In the genomic region with DNA sequence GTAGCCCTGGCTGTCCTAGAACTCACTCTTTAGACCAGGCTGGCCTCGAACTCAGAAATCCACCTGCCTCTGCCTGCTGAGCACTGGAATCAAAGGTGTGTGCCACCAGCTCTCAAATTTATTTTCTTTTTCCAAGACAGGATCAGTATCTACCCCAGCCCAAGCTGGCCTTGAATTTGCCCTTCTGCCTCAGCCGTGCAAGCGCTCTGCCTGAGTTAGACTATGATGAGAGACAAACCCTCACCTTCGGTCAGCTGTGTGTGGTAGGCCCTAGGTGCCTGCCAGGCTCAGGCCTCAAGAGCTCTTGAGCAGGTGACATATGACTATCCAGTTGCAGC, we compare ENCODE assay signal across 23 mouse cellular contexts. TPM values are rescaled to one million over a fixed set of nuclear protein-coding genes. Genes with fewer than 3 reads are reported as not detected.
DNase-seq lines count a peak whose midpoint lies in the region; ATAC-seq and TF ChIP-seq lines count a peak whose summit lies in the region.
"Had no signal": no experiment of that assay in that cellular context is flagged by ENCODE, and none has a peak within 500 bp of the region (broad histone marks: within the 10 kb centered on the region; RNA-seq: fewer than 3 reads in every experiment).

No protein-coding gene starts in this region.

- peak overlapping the region; percentile 78 for H3K27ac ChIP-seq in heart, embryonic 16.5 days (ENCODE audit: low read length)
- 0 out of 2 replicates have a peak overlapping the region, but pooled peaks have one; percentile 99 for H3K27ac ChIP-seq in liver, postnatal 0 days (ENCODE audit: low read depth)
- H3K27ac ChIP-seq: hindbrain, embryonic 10.5 days; midbrain, embryonic 15.5 days; stomach, embryonic 15.5 days had no signal

- H3K27me3 ChIP-seq in heart, embryonic 16.5 days (ENCODE audit: control insufficient read depth, insufficient read depth, low read length), result no peaks in the 10 kb centered on the region
- H3K27me3 ChIP-seq in megakaryocyte, embryonic 14.5 days (replicated peaks), result no peaks in the 10 kb centered on the region
- no peaks in the 10 kb centered on the region for H3K27me3 ChIP-seq in liver, postnatal 0 days (ENCODE audit: insufficient read depth, low read length)
- H3K27me3 ChIP-seq: kidney, embryonic 15.5 days; midbrain, embryonic 15.5 days; stomach, embryonic 15.5 days had no signal

- ATAC-seq in heart, embryonic 16.5 days (replicated peaks; ENCODE audit: extremely low read depth, insufficient read depth, low FRiP score), result no peak
- no peak for ATAC-seq in megakaryocyte, adult 5-6 weeks (ENCODE audit: poor library complexity, severe bottlenecking)
- ATAC-seq in liver, postnatal 0 days, result no peak
- ATAC-seq: forebrain, embryonic 14.5 days; midbrain, embryonic 15.5 days had no signal

- H3K36me3 ChIP-seq in heart, embryonic 16.5 days (ENCODE audit: control insufficient read depth, insufficient read depth), result peaks cover 16% of the 10 kb centered on the region
- H3K36me3 ChIP-seq in megakaryocyte, embryonic 14.5 days (replicated peaks; ENCODE audit: low read length), result peaks cover 68% of the 10 kb centered on the region
- peaks cover 33% of the 10 kb centered on the region for H3K36me3 ChIP-seq in liver, postnatal 0 days (replicated peaks; ENCODE audit: insufficient read depth, low read length)
- H3K36me3 ChIP-seq: midbrain, embryonic 15.5 days had no signal

- no peaks in the 10 kb centered on the region for H3K9me3 ChIP-seq in heart, embryonic 16.5 days (replicated peaks; ENCODE audit: control insufficient read depth, low read length)
- no peaks in the 10 kb centered on the region for H3K9me3 ChIP-seq in megakaryocyte, embryonic 14.5 days
- no peaks in the 10 kb centered on the region for H3K9me3 ChIP-seq in liver, postnatal 0 days (ENCODE audit: low read length)
- H3K9me3 ChIP-seq: hindbrain, embryonic 10.5 days; kidney, embryonic 15.5 days; midbrain, embryonic 15.5 days; stomach, embryonic 15.5 days had no signal

- no peak for TF ChIP-seq CTCF in liver, postnatal 0 days (IDR thresholded peaks at IDR 0.05; ENCODE audit: low read depth)

- no peak overlapping the region for H3K4me3 ChIP-seq in heart, embryonic 16.5 days (ENCODE audit: low read length)
- peak overlapping the region; percentile 85 for H3K4me3 ChIP-seq in megakaryocyte, embryonic 14.5 days (replicated peaks)
- H3K4me3 ChIP-seq in liver, postnatal 0 days (ENCODE audit: low read depth, low read length), result no peak overlapping the region
- H3K4me3 ChIP-seq: erythroblast, embryonic 14.5 days; hindbrain, embryonic 10.5 days; midbrain, embryonic 15.5 days; stomach, embryonic 15.5 days had no signal

- peaks cover 33% of the 10 kb centered on the region for H3K4me1 ChIP-seq in heart, embryonic 16.5 days (ENCODE audit: control insufficient read depth, insufficient read depth, low read length)
- H3K4me1 ChIP-seq in megakaryocyte, embryonic 14.5 days, result peaks cover 64% of the 10 kb centered on the region
- H3K4me1 ChIP-seq in liver, postnatal 0 days (ENCODE audit: insufficient read depth), result peaks cover 45% of the 10 kb centered on the region

- 89% methylated on average over 4 of the region's 4 CpGs for WGBS in heart, embryonic 16.5 days
- 78% methylated on average over 4 of the region's 4 CpGs for WGBS in liver, postnatal 0 days (ENCODE audit: insufficient replicate concordance)

- no peak for DNase-seq in heart, adult 18-20 months
- peak; percentile 29 for DNase-seq in induced T-regulatory cell, adult 2 months (ENCODE audit: low read depth)
- DNase-seq in liver, postnatal 0 days, result no peak
- no peak for DNase-seq in ovary, postnatal 14 days (ENCODE audit: low spot score)
- DNase-seq: cerebellum, adult 2 months; gastrocnemius, postnatal 10 days; layer of hippocampus, postnatal 36 days; right cerebral cortex, adult 18-20 months had no signal

- TF ChIP-seq EP300 in liver, postnatal 0 days (IDR thresholded peaks at IDR 0.05; ENCODE audit: low read depth), result no peak

- H3K4me2 ChIP-seq in heart, embryonic 16.5 days (ENCODE audit: low read depth, low read length), result 0 out of 2 replicates have a peak overlapping the region, but pooled peaks have one; percentile 52
- H3K4me2 ChIP-seq in liver, postnatal 0 days (ENCODE audit: low read depth, low read length), result 0 out of 2 replicates have a peak overlapping the region, but pooled peaks have one; percentile 85
- H3K4me2 ChIP-seq: midbrain, embryonic 15.5 days; stomach, embryonic 15.5 days had no signal

- H3K9ac ChIP-seq in heart, embryonic 16.5 days (ENCODE audit: low read length), result no peak overlapping the region
- H3K9ac ChIP-seq in liver, postnatal 0 days (replicated peaks), result no peak overlapping the region
- H3K9ac ChIP-seq: kidney, embryonic 15.5 days; liver, embryonic 14.5 days; midbrain, embryonic 15.5 days; stomach, embryonic 15.5 days had no signal

RNA-seq across cellular contexts. Expression of a gene that starts 5.5 kb away (rescaled TPM):
- 39.2 and 42.0 TPM in 2 replicates for polyA plus RNA-seq in heart, embryonic 16.5 days (2015; fragmentation: Nextera tagmentation; extraction: Ambion mirVana)
- 10 to 100 TPM; 65.2 to 75.0 TPM for total RNA-seq in heart, adult 18-20 months (2021)
- 3.4 and 5.3 TPM in 2 replicates for polyA plus RNA-seq in megakaryocyte, embryonic 14.5 days (2012; ENCODE audit: insufficient read depth, low replicate concordance)
- total RNA-seq in megakaryocyte, adult 5-6 weeks (2015), result 68.7 and 72.3 TPM in 2 replicates
- total RNA-seq in megakaryocyte, adult 5-6 weeks (2017), result 117 and 130 TPM in 2 replicates
- polyA plus RNA-seq in liver, postnatal 0 days (2015; fragmentation: Nextera tagmentation; extraction: Ambion mirVana), result 29.6 and 30.2 TPM in 2 replicates

RNA-seq across cellular contexts. Expression of a gene that starts 21.1 kb away (rescaled TPM):
- polyA plus RNA-seq in heart, embryonic 16.5 days (2015; fragmentation: Nextera tagmentation; extraction: Ambion mirVana), result not detected in 2 replicates
- total RNA-seq in heart, adult 18-20 months (2021), result not detected
- not detected in 2 replicates for polyA plus RNA-seq in megakaryocyte, embryonic 14.5 days (2012; ENCODE audit: insufficient read depth, low replicate concordance)
- total RNA-seq in megakaryocyte, adult 5-6 weeks (2015), result 0.14 TPM in 1 of 2 replicates, not detected in the other
- total RNA-seq in megakaryocyte, adult 5-6 weeks (2017), result not detected in 2 replicates
- not detected in 2 replicates for polyA plus RNA-seq in liver, postnatal 0 days (2015; fragmentation: Nextera tagmentation; extraction: Ambion mirVana)
- total RNA-seq: common myeloid progenitor, adult 5-6 weeks; gastrocnemius, postnatal 10 days; heart, adult 8-10 months; layer of hippocampus, adult 18-20 months; layer of hippocampus, postnatal 36 days; left cerebral cortex, postnatal 25 days had no signal
- polyA plus RNA-seq: cerebellum, adult 2 months; embryonic facial prominence, embryonic 11.5 days; erythroblast, embryonic 14.5 days; forebrain, embryonic 14.5 days; hindbrain, embryonic 10.5 days; kidney, embryonic 15.5 days; liver, embryonic 14.5 days; midbrain, embryonic 15.5 days had no signal
